Mouse (Mus musculus): Measurements from ENCODE around the gene Galntl6.

DNA sequence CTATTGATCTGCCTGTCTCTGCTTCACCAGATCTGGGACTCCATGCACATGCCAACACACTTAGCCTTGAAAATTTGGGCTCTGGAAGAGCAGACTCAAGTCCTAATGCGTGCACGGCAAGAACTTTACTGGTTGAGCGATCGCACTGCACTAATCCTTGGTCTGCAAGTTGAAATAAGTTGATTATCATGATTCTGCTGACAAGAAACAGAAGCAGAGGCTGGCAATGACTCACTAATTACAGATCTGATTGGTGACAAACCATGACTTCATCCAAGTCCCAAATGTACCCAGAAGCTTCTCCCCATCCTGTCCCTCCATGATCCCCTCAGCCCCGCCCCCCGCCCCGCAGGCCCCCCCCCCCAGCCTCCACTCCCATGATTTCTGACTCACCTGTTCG lies 1108.6 kb downstream of the Galntl6 start:
- TF ChIP-seq EP300 (IDR thresholded peaks at IDR 0.05; ENCODE audit: low read depth) (no peak), CTCF (IDR thresholded peaks at IDR 0.05; ENCODE audit: low read depth) (no peak)
